Mouse (Mus musculus) limb, embryonic 12.5 days (tissue): Measurements from ENCODE around the gene Amh. TPM values are rescaled to one million over a fixed set of nuclear protein-coding genes. Genes with fewer than 3 reads are reported as not detected.
A peak's percentile ranks its signal among the peaks of the same experiment; 100 is the strongest.
"Not testable (repeated sequence)": the region's sequence is repeated elsewhere in the genome, so short reads cannot be mapped to it uniquely, and the experiment has no call there.

Source experiments
- ATAC-seq: fragments of 200-750 bp; cut with Nextera tagmentation; 2 replicates; pipeline ENCODE4 v1.8.0; 2017; ENCODE audit warnings: low read depth, moderate TSS enrichment; ENCODE audit not compliant: insufficient number of reproducible peaks, insufficient read depth, low FRiP score, low TSS enrichment
- H3K27ac ChIP-seq: fragments of 300-500 bp; sonication (generic); 2 replicates; pipeline ENCODE4 v1.5.1; 2016; ENCODE audit warnings: mild to moderate bottlenecking, moderate library complexity
- H3K27me3 ChIP-seq: fragments of 300-500 bp; sonication (generic); 2 replicates; pipeline ENCODE4 v1.6.1; 2016; ENCODE audit warnings: mild to moderate bottlenecking, moderate library complexity
- H3K36me3 ChIP-seq: fragments of 300-500 bp; sonication (generic); 2 replicates; pipeline ENCODE4 v1.6.1; 2016; ENCODE audit warnings: mild to moderate bottlenecking, moderate library complexity
- H3K4me1 ChIP-seq: fragments of 300-500 bp; sonication (generic); replicated peaks from 2 replicates; pipeline ENCODE4 v1.6.1; 2016
- H3K4me2 ChIP-seq: fragments of 300-500 bp; sonication (generic); 2 replicates; pipeline ENCODE4 v1.6.1; 2016; ENCODE audit warnings: mild to moderate bottlenecking, moderate library complexity
- H3K4me3 ChIP-seq: fragments of 300-500 bp; sonication (generic); replicated peaks from 2 replicates; pipeline ENCODE4 v1.5.1; 2016; ENCODE audit warnings: mild to moderate bottlenecking
- H3K9ac ChIP-seq: fragments of 300-500 bp; sonication (generic); replicated peaks from 2 replicates; pipeline ENCODE4 v1.6.1; 2016; ENCODE audit warnings: mild to moderate bottlenecking, moderate library complexity
- H3K9me3 ChIP-seq: fragments of 300-500 bp; sonication (generic); 2 replicates; pipeline ENCODE4 v1.6.1; 2016; ENCODE audit warnings: mild to moderate bottlenecking, moderate library complexity
- WGBS: fragments of 180-500 bp; shearing (Covaris S2); methylation state at CpG from one replicate; pipeline ENCODE4 v1.1.7; 2016; 5-methylcytosine and 5-hydroxymethylcytosine counted together
- polyA plus RNA-seq: library from polyadenylated mRNA; unstranded; fragments of >200 nt; fragmentation: Nextera tagmentation; extraction: Ambion mirVana; gene quantifications from 2 replicates; pipeline ENCODE4 v1.2.1, GENCODE M21; 2016

Amh gene
- polyA plus RNA-seq, 1 experiment from 2014 or later: not detected

- ATAC-seq: no peak
- Histone ChIP-seq H3K9ac (peak overlapping the region; percentile 24; the same call in 1 of the 2 replicates), H3K4me3 (peak overlapping the region; percentile 24), H3K36me3 (peaks cover 24% of the 10 kb centered on the region), H3K4me2 (peak overlapping the region; percentile 97), H3K27me3 (peaks cover 65% of the 10 kb centered on the region), H3K27ac (no peak overlapping the region), H3K9me3 (no peaks in the 10 kb centered on the region), H3K4me1 (peaks cover 43% of the 10 kb centered on the region)
- WGBS: 19% methylated on average over 40 of the region's 40 CpGs
Observed at GRCm38 (mm10) chr10:80808099-80808984, 3.3 kb downstream of the Amh start.

- H3K9ac ChIP-seq: peak overlapping the region; percentile 24; the same call in 1 of the 2 replicates
- 8% methylated on average over 18 of the region's 18 CpGs for WGBS
- H3K4me3 ChIP-seq: peak overlapping the region; percentile 24
- H3K9me3 ChIP-seq: no peaks in the 10 kb centered on the region
- no peak overlapping the region for H3K27ac ChIP-seq
- peak overlapping the region; percentile 97 for H3K4me2 ChIP-seq
- peaks cover 65% of the 10 kb centered on the region for H3K27me3 ChIP-seq
- peaks cover 43% of the 10 kb centered on the region for H3K4me1 ChIP-seq
- H3K36me3 ChIP-seq: peaks cover 17% of the 10 kb centered on the region
- ATAC-seq: no peak
Observed at GRCm38 (mm10) chr10:80808985-80809632, 4.1 kb downstream of the Amh start.

- Histone ChIP-seq H3K4me1 (peaks cover 43% of the 10 kb centered on the region), H3K27me3 (peaks cover 65% of the 10 kb centered on the region), H3K36me3 (peaks cover 7% of the 10 kb centered on the region), H3K27ac (no peak overlapping the region), H3K9me3 (no peaks in the 10 kb centered on the region), H3K9ac (peak overlapping the region; percentile 47; the same call in 1 of the 2 replicates), H3K4me3 (peak overlapping the region; percentile 17; the same call in 1 of the 2 replicates), H3K4me2 (peak overlapping the region; percentile 28)
- ATAC-seq: no peak
- 2% methylated on average over 18 of the region's 20 CpGs for WGBS
Observed at GRCm38 (mm10) chr10:80810084-80810483, 5.0 kb downstream of the Amh start.

GRCm38 (mm10) chr10:80812391-80813041 lies 7.5 kb downstream of the Amh start:
- Histone ChIP-seq H3K4me3 (no peak overlapping the region), H3K36me3 (no peaks in the 10 kb centered on the region), H3K4me1 (peaks cover 25% of the 10 kb centered on the region), H3K9ac (no peak overlapping the region), H3K9me3 (no peaks in the 10 kb centered on the region), H3K27me3 (peaks cover 50% of the 10 kb centered on the region), H3K4me2 (no peak overlapping the region), H3K27ac (no peak overlapping the region)
- ATAC-seq: no peak
- 55% methylated on average over 5 of the region's 5 CpGs for WGBS

GRCm38 (mm10) chr10:80813366-80813765 lies 8.3 kb downstream of the Amh start, which contains the start of gene Jsrp1:
Jsrp1 (minus strand) TSS chr10:80813498.
- Histone ChIP-seq H3K27me3 (peaks cover 41% of the 10 kb centered on the region), H3K9ac (0 out of 2 replicates have a peak within 1 kb of the TSS, but pooled peaks have one; percentile 23), H3K4me1 (peaks cover 16% of the 10 kb centered on the region), H3K36me3 (no peaks in the 10 kb centered on the region), H3K4me3 (no peak within 1 kb of the TSS), H3K27ac (no peak within 1 kb of the TSS), H3K4me2 (no peak within 1 kb of the TSS), H3K9me3 (no peaks in the 10 kb centered on the region)
- ATAC-seq: no peak
- 72% methylated on average over 4 of the region's 4 CpGs for WGBS

- no peak overlapping the region for H3K4me3 ChIP-seq
- H3K4me2 ChIP-seq: no peak overlapping the region
- no peak overlapping the region for H3K9ac ChIP-seq
- peaks cover 28% of the 10 kb centered on the region for H3K27me3 ChIP-seq
- no peaks in the 10 kb centered on the region for H3K9me3 ChIP-seq
- no peak for ATAC-seq
- no peak overlapping the region for H3K27ac ChIP-seq
- H3K4me1 ChIP-seq: peaks cover 6% of the 10 kb centered on the region; the same call in 1 of the 2 replicates
- WGBS: 74% methylated on average over 7 of the region's 7 CpGs
- no peaks in the 10 kb centered on the region for H3K36me3 ChIP-seq
Observed at GRCm38 (mm10) chr10:80814800-80815199, 9.8 kb downstream of the Amh start.

- WGBS: 79% methylated on average over 3 of the region's 3 CpGs
- H3K4me1 ChIP-seq, H3K4me2 ChIP-seq, ATAC-seq, H3K4me3 ChIP-seq, H3K9me3 ChIP-seq, H3K9ac ChIP-seq, H3K27ac ChIP-seq, H3K36me3 ChIP-seq: not testable (repeated sequence)
- peaks cover 13% of the 10 kb centered on the region for H3K27me3 ChIP-seq
Observed at GRCm38 (mm10) chr10:80816303-80816702, 11.3 kb downstream of the Amh start.

GRCm38 (mm10) chr10:80817164-80817563 lies 12.1 kb downstream of the Amh start:
- no peak overlapping the region for H3K9ac ChIP-seq
- H3K4me2 ChIP-seq: no peak overlapping the region
- WGBS: 73% methylated on average over 2 of the region's 2 CpGs
- H3K4me1 ChIP-seq: no peaks in the 10 kb centered on the region
- no peaks in the 10 kb centered on the region for H3K9me3 ChIP-seq
- no peak overlapping the region for H3K27ac ChIP-seq
- no peak overlapping the region for H3K4me3 ChIP-seq
- peaks cover 6% of the 10 kb centered on the region; the same call in 1 of the 2 replicates for H3K27me3 ChIP-seq
- no peak for ATAC-seq
- no peaks in the 10 kb centered on the region for H3K36me3 ChIP-seq

GRCm38 (mm10) chr10:80817955-80818354 lies 12.9 kb downstream of the Amh start:
- not testable (repeated sequence) for ATAC-seq, H3K4me2 ChIP-seq, H3K9ac ChIP-seq, H3K9me3 ChIP-seq, H3K4me1 ChIP-seq, H3K36me3 ChIP-seq, H3K4me3 ChIP-seq, H3K27me3 ChIP-seq, H3K27ac ChIP-seq
- 83% methylated on average over 7 of the region's 7 CpGs for WGBS

GRCm38 (mm10) chr10:80818599-80819281 lies 13.7 kb downstream of the Amh start:
- H3K4me2 ChIP-seq: no peak overlapping the region
- H3K27ac ChIP-seq: no peak overlapping the region
- ATAC-seq: no peak
- H3K36me3 ChIP-seq: no peaks in the 10 kb centered on the region
- no peaks in the 10 kb centered on the region for H3K4me1 ChIP-seq
- H3K9me3 ChIP-seq: no peaks in the 10 kb centered on the region
- no peak overlapping the region for H3K9ac ChIP-seq
- no peaks in the 10 kb centered on the region for H3K27me3 ChIP-seq
- WGBS: 53% methylated on average over 6 of the region's 6 CpGs
- no peak overlapping the region for H3K4me3 ChIP-seq
